Mouse (Mus musculus): ENCODE measurements at regions not wholly inside any gene's neighbourhood (a gene's known extent, or its start where the extent isn't known, plus 50 kb on each side); places are given as distances from the start of the nearest gene placed in this dataset.

- no peak for TF ChIP-seq MAFK (IDR thresholded peaks at IDR 0.05; ENCODE audit: insufficient read depth, low read depth, low read length)
- no peak for TF ChIP-seq HCFC1 (IDR thresholded peaks at IDR 0.05; ENCODE audit: borderline replicate concordance, insufficient read depth, low read length)
- no peak for TF ChIP-seq ZC3H11A (IDR thresholded peaks at IDR 0.05; ENCODE audit: borderline replicate concordance, low read depth, low read length)
Measured at GRCm38 (mm10) chr8:126153955-126154354, 144.4 kb upstream of the Slc35f3 start.
